Mouse (Mus musculus) small intestine, adult 2 months (tissue): ENCODE measurements at regions not wholly inside any gene's neighbourhood (a gene's known extent, or its start where the extent isn't known, plus 50 kb on each side); places are given as distances from the start of the nearest gene placed in this dataset.

Source experiments
- H3K27ac ChIP-seq: fragments of 200-500 bp; 2 replicates; pipeline ENCODE4 v1.5.1; 2012; ENCODE audit warnings: low read depth, low read length, control low read depth, inconsistent platforms; ENCODE audit not compliant: insufficient read depth
- H3K27me3 ChIP-seq: fragments of 200-500 bp; 2 replicates; pipeline ENCODE4 v1.6.1; 2012; ENCODE audit warnings: mild to moderate bottlenecking, moderate library complexity, low read length, inconsistent platforms; ENCODE audit not compliant: control insufficient read depth, insufficient read depth
- H3K36me3 ChIP-seq: fragments of 200-500 bp; 2 replicates; pipeline ENCODE4 v1.6.1; 2012; ENCODE audit warnings: mild to moderate bottlenecking, low read length, control low read depth, inconsistent platforms; ENCODE audit not compliant: control insufficient read depth, insufficient read depth
- H3K4me1 ChIP-seq: fragments of 200-500 bp; 2 replicates; pipeline ENCODE4 v1.6.1; 2012; ENCODE audit warnings: low read length, inconsistent platforms, mixed read lengths; ENCODE audit not compliant: control insufficient read depth, insufficient read depth, insufficient read length
- H3K4me3 ChIP-seq: fragments of 200-500 bp; 2 replicates; pipeline ENCODE4 v1.5.1; 2012; ENCODE audit warnings: low read depth, mild to moderate bottlenecking, control low read depth, inconsistent platforms, low read length, moderate library complexity
- CTCF ChIP-seq: fragments of 200-500 bp; IDR thresholded peaks from 2 replicates; pipeline ENCODE4 v1.5.1; 2012; ENCODE audit warnings: low read depth, mild to moderate bottlenecking, control low read depth, inconsistent platforms, low read length, moderate library complexity, mixed read lengths; ENCODE audit not compliant: insufficient replicate concordance, insufficient read length; ENCODE audit errors: extremely low read depth
- POLR2A ChIP-seq: fragments of 200-500 bp; IDR thresholded peaks from 2 replicates; pipeline ENCODE4 v1.6.1; 2012; ENCODE audit warnings: low read depth, mild to moderate bottlenecking, control low read depth, inconsistent platforms, low read length, moderate library complexity
- WGBS: fragments of 180-500 bp; shearing (Covaris S2); methylation state at CpG from one replicate; pipeline ENCODE4 v1.1.7; 2018; 5-methylcytosine and 5-hydroxymethylcytosine counted together

DNA sequence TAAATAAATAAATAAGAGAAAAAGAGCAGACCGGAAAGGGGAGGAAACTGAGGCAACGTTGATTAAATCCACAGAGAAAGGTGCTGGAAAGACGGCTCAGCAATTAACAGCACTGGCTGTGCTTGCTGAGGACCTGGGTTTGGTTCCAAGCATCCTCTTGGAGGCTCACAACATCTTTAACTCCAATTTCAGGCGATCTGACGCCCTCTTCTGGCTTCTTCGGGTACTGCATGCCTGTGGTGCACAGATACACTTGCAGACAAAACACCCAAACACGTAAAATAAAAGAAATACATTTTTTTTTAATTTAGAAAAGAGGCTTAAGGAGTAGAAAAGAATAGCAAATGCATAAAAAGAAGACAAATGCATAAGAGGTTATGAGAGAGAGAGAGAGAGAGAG lies 173.9 kb upstream of the Ubl3 start:
- TF ChIP-seq POLR2A (no peak), CTCF (peak; percentile 39; the same call in 1 of the 2 replicates)
- no peaks in the 10 kb centered on the region for H3K27me3 ChIP-seq
- H3K4me3 ChIP-seq, result no peak overlapping the region
- 76% methylated on average over 7 of the region's 7 CpGs for WGBS
- H3K4me1 ChIP-seq, result no peaks in the 10 kb centered on the region
- no peaks in the 10 kb centered on the region for H3K36me3 ChIP-seq
- no peak overlapping the region for H3K27ac ChIP-seq

DNA sequence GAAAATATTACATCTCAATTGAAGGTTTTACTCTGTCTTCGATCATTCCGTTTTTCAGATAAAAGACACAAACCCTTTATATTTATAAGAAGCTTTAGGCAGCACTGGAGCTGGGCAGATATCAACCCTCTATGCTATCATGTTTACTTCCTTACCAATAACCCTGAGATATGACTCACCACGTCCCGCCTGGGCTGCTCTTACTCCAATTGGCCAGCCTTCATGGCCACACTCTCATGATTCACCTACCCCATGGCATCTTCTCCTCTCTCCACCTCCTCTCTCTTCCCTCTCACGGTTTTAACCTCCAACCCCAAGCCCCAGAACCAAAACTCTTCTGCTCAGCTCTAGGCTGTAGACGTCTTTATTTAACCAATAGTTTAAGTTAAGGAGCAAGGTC lies 171.9 kb upstream of the Ubl3 start:
- H3K27ac ChIP-seq, result no peak overlapping the region
- no peaks in the 10 kb centered on the region for H3K27me3 ChIP-seq
- H3K4me3 ChIP-seq, result no peak overlapping the region
- 68% methylated on average over 6 of the region's 6 CpGs for WGBS
- no peaks in the 10 kb centered on the region for H3K4me1 ChIP-seq
- H3K36me3 ChIP-seq, result no peaks in the 10 kb centered on the region
- TF ChIP-seq POLR2A (no peak), CTCF (no peak)

DNA sequence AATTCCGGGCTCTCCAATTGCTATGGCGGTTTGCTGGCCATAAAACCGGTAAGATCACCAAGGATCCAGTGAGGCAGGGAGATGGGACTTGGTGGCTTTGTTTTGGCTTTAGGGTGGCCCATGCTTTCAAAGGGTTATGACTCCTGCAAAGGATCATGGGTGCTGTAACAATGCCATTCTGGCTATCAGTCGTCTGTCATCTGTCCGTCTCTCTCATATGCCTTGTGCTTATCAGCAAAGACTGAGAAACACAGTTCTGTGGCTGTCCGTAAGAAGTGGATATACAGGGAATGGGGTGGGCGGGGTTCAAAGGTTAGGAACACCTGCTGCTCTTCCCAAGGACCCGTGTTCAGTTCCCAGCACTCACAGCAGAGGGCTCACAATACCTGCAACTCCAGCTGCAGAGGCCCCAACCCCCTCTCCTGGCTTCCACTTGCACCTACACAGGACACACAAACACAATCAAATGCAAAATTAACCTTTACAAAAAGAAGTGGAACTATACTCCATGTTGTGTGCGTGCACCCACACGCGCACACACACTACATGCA lies 171.2 kb upstream of the Ubl3 start:
- TF ChIP-seq CTCF, result no peak
- no peak for TF ChIP-seq POLR2A
- no peaks in the 10 kb centered on the region for H3K27me3 ChIP-seq
- 88% methylated on average over 11 of the region's 11 CpGs for WGBS
- no peaks in the 10 kb centered on the region for H3K36me3 ChIP-seq
- no peaks in the 10 kb centered on the region for H3K4me1 ChIP-seq
- no peak overlapping the region for H3K4me3 ChIP-seq
- H3K27ac ChIP-seq, result no peak overlapping the region

DNA sequence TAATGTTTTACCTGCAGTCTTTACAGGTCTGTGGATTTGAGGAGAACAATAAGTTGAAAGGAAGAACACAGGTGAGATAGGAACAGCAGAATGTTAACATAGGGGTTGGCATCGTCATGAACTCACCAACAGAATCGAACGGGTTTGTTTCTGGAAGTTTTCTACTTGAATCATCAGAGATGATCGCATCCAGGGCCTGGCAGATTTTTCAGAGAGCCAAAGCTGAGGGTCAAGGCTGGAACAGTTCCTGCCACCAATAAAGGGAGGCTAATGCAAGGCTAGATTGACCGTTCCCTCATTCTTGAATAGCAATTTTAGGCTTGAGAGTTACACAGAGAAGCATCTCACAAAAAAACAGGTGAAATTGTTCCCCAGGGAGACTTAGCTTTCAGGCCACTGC lies 168.0 kb upstream of the Ubl3 start:
- 90% methylated on average over 5 of the region's 5 CpGs for WGBS
- Histone ChIP-seq H3K4me3 (no peak overlapping the region), H3K36me3 (no peaks in the 10 kb centered on the region), H3K4me1 (no peaks in the 10 kb centered on the region), H3K27me3 (no peaks in the 10 kb centered on the region), H3K27ac (no peak overlapping the region)
- no peak for TF ChIP-seq POLR2A
- no peak for TF ChIP-seq CTCF

DNA sequence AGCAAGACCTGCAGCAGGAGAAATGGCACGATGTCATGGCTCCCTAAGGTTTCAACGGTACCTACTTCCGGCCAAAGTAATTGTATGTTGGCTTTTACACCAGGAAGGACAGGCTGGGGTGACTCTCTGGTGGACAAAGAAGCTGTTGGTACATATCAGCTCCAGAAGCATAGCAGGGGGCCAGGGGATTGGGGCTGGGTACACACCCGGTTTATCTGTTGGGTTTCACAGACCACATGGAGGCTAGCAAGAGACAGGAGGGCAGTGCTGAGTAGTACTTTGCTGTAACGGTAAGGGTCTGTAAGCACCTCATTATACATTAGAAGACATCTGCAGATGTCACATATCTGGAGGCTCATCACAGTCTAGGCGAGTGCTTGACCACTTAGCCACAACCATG lies 164.0 kb upstream of the Ubl3 start:
- 83% methylated on average over 6 of the region's 6 CpGs for WGBS
- H3K4me1 ChIP-seq, result no peaks in the 10 kb centered on the region
- no peaks in the 10 kb centered on the region for H3K36me3 ChIP-seq
- H3K4me3 ChIP-seq, result no peak overlapping the region
- H3K27me3 ChIP-seq, result no peaks in the 10 kb centered on the region
- H3K27ac ChIP-seq, result no peak overlapping the region
- TF ChIP-seq CTCF (no peak), POLR2A (no peak)

DNA sequence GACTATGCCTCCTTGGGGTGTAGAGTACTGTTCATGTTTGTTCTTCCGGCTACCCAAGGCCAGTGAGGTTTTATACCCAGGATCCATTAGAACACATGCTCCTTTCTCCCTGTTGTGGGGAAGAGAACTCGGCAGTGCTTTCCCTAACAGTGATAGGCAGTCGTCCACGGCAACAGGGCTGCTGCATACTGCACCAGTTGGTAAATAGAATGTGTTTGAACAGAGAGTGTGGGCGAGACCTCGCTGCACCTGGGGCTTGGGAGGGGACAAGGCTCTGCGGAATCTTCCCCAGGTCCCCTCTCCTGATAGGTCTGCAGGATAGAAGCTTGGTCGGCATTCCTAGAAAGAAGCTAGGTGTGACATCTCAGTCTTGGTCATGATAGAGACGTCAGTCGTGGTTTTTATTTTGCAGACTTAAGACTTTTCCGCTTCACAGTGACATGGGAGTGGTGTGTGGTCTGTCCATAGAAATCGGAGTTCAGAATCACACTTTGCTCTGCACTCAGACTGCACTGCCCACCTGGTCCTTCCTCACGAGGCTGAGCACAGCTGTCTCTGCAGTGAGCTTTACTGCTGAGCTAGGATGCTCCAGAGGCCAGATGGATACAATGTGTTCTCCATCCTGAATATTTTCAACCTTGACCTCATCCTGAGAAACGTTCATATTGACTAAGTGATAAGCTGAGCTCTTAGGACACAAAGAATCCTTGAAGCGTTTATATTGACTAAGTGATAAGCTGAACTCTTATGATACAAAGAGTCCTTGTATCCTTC lies 162.8 kb upstream of the Ubl3 start:
- Histone ChIP-seq H3K27ac (no peak overlapping the region), H3K36me3 (no peaks in the 10 kb centered on the region), H3K4me1 (no peaks in the 10 kb centered on the region), H3K4me3 (no peak overlapping the region), H3K27me3 (no peaks in the 10 kb centered on the region)
- no peak for TF ChIP-seq POLR2A
- no peak for TF ChIP-seq CTCF
- whole genome bisulfite sequencing, result 26% methylated on average over 15 of the region's 15 CpGs

DNA sequence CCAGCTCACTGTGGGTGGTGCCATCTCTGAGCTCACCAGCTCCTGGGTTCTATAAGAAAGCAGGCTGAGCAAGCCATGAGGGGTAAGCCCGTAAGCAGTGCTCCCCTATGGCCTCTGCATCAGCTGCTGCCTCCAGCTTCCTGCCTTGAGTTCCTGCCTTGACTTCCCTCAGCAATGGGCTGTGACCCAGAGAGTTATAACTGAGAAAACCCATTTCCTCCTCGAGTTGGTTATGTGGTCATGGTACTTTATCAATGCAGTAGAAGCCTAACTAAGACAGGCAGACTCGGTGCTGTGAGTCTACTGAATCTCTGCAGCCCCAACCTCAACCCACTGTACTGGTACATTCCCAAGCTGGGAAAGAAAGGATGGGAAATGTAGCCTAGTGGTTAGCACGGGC lies 162.2 kb upstream of the Ubl3 start:
- Histone ChIP-seq H3K36me3 (no peaks in the 10 kb centered on the region), H3K4me3 (no peak overlapping the region), H3K4me1 (no peaks in the 10 kb centered on the region), H3K27ac (no peak overlapping the region), H3K27me3 (no peaks in the 10 kb centered on the region)
- 46% methylated on average over 4 of the region's 4 CpGs for WGBS
- TF ChIP-seq CTCF (no peak), POLR2A (no peak)
